Mouse (Mus musculus) right cerebral cortex, postnatal 14 days (tissue): ENCODE measurements around the gene Eif4b.

Experiments
- DNase-seq: peaks from one replicate; pipeline ENCODE4 v3.0.0; 2022

Eif4b gene

GRCm38 (mm10) chr15:102119121-102119830 is 45.7 kb downstream of the Eif4b start:
- no peak for DNase-seq

DNA sequence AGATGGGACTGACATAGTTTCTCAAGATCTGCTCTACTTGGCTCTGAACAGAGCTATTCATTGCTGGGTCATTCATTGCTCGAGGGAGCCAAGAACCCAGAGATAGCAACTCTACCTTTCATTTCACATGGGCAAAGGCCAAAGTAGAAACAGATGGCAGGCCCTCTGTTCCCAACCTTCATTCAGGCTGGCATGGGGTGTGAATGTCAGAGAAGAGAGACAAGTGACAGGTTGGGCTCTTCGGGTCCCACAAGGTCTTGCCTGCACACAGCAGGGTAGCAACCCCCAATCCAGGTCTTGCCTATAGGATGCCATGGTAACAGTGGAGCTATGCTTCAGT is 46.2 kb downstream of the Eif4b start:
- DNase-seq: no peak

DNA sequence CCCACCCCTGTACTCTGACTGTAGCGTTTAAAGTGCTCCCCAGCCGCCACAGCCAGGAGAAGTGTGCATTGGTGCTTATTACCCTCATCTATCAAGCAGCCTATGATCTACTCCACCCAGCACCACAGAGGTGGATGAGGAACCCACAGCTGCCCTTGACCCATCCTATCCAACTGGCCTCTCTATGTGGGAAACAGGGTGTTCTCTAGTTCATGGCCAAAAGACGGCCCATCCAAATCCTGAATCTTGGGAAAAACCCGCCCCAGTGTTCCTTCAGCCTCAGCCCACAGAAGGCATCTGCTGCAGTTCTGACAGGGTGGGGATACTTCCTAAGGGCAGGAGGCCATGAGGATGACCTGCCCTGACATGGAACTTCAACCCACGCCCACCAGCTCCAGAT is 47.0 kb downstream of the Eif4b start:
- DNase-seq: no peak

DNA sequence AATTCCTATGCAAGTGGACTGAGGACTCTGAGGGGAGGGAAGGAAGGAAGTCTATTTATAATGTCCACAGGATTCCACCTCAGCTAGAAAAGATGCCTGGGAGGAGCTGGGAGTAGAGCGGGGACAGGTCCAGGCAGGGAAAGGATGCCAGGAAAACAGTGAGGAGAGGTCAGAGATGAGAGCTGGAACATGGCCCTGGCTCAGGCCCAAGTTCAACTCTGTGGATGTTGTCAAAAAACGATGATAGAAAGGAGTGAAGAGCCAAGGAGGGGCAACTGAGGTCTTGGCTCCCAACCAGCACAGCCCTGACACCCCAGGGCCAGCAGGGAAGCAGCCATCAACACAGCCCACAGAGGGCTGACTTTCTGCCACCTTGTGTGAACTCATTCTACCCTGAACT is 52.7 kb downstream of the Eif4b start:
- no peak for DNase-seq

DNA sequence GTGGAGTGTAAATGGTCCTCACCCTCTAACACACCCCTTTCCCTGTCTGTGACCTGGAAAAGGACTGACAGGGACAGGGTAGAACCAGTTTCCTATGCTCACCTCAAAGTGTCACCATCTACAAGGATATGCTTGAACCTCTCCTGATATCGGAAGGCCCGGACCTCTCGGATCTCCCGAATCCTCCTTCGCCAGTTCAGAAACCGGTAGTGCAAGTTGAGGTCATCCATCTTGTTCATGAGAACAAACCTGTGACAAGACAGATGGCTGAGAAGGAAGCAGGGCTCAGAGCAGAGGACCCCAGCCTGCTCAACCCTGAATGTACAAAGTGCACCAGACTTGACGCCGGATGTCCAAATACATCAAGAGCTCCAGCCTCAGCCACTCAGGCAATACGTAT is 59.7 kb downstream of the Eif4b start:
- DNase-seq: no peak

GRCm38 (mm10) chr15:102134709-102135108 is 61.1 kb downstream of the Eif4b start:
- DNase-seq: no peak

DNA sequence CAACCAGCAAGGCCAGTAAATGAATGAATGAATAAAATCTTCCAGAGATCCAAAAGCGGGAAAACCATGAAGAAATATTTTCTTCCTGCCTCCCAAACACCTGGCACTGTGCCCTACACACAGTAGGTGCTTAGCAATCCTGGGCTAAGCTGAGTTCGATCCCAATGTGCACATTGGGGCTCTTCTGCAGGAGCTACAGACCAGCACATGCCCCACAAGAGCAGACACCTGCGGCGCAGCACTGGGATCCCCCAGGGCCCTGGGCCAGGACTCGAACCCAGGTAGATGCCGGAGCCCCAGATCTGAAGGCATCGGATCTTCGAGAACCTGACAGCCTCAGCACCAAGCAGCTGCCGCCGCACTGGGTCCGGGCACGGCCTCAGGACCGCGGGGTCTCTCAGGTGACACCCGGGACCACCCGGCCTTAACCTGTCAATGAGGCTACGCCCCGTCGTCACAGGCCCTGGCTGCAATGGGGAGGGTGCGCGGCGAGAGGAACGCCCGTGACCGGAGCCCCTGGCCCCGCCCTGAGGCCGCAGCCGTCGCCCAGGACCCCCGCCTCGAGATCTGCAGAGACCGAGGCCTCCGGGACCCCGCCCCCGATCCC is 62.1 kb downstream of the Eif4b start:
- DNase-seq: no peak

DNA sequence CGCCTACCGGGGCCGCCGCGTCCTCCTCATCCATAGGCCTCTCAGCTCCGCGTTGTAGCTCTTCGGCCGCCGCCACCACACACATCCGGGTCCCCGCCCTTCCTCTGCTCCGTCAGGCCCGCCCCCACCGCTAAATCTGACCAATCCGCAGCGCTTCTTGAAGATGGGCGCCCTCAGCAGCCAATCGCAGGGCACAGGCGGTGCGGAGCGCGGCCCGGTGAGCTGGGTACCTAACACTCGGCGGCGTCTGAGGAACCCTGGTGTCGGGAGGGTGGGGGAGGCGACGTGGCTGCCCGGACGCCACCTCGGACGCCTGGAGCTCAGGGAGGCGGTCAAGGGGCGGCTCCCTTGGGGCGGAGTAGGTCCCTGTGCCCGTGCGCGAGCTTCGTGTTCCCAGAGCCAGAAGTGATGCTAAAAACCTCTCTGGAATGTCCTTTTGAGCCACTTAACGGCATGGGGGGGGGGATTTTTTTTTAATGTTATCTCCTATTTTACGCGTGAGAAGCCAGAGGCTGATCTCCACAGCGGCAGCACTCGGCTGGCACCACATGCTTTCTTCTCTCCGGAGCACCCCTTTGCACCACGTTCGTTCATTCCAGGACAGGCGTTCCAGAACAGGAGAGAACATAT is 62.7 kb downstream of the Eif4b start, which contains the start of gene Spryd3:
Spryd3 (minus strand) TSS at position 106 of the 630 bp plus-strand sequence.
- peak; percentile 98 for DNase-seq

DNA sequence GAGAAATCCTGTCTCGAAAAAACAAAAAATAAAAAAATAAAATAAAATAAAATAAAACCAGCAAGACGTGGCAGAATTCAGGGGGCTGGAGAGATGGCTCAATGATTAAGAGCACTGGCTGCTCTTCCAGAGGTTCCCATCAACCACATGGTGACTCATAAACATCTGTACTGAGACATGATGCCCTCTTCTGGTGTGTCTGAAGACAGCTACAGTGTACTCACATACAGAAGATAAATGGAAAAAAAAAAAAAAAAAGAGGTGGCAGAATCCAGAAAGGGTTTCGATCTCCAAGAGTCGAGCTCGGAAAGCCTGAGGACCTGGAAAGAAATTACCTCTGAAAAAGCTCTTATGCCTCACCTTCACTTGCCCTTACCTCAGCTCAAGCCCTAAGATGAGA is 67.5 kb downstream of the Eif4b start:
- DNase-seq: no peak

GRCm38 (mm10) chr15:102142914-102143912 is 69.6 kb downstream of the Eif4b start:
- DNase-seq: no peak

GRCm38 (mm10) chr15:102144274-102144711 is 70.7 kb downstream of the Eif4b start, which contains the start of gene Igfbp6:
TSS of gene Igfbp6 (plus strand) at chr15:102144362.
- no peak for DNase-seq

DNA sequence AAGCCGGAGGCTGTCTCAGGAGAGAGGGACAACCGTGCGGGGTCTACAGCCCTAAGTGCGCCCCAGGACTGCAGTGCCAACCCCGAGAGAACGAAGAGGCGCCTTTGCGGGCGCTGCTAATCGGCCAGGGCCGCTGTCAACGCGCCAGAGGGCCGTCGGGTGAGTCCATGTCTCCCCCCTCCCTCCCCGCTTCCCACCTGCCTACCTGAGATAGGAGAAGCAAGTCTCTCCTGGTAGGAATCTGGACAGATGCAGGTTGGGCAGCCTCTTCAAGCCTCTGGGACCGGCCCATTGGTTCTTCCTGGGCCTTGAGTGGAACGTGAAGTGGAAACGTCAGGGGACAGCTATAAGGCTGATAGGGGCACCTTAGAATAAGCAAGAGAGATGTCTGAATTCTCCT is 71.2 kb downstream of the Eif4b start:
- no peak for DNase-seq

GRCm38 (mm10) chr15:102145330-102145729 is 71.8 kb downstream of the Eif4b start:
- DNase-seq: peak; percentile 44

DNA sequence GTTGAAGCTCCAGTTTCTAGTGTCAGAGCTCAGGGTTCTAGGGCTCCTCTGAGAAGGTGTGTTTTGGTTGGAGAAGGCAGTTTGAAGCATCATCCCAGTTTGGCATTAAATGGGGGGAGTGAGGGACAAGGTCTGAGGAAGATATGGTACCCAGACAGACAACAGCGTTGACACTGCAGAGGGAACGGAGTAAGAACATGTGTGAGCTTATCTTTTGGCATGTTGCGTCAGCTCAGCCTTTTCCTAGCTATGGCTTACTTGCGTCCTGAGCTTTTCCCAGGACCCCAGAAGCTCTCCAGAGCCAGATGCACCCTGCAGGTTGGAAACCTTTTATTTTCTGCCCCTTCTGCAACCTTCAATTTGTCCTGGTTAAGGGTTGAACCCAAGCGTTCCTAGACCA is 72.5 kb downstream of the Eif4b start:
- no peak for DNase-seq
